Mouse (Mus musculus): ENCODE data around the gene Ppp2r5d. TPM values are rescaled to one million over a fixed set of nuclear protein-coding genes. Genes with fewer than 3 reads are reported as not detected.

Gene Ppp2r5d
- 56.1 and 59.9 TPM in 2 replicates for polyA plus RNA-seq (2015; fragmentation: Nextera tagmentation; extraction: Ambion mirVana)

GRCm38 (mm10) chr17:46704887-46705835 is at the start of gene Ppp2r5d:
Gene Ppp2r5d (minus strand): TSS chr17:46705111.
- H3K27me3 ChIP-seq (ENCODE audit: control insufficient read depth, insufficient read depth, low read length), result no peaks in the 10 kb centered on the region
- peak within 1 kb of the TSS; percentile 96 for H3K27ac ChIP-seq (ENCODE audit: low read length)
- peak within 1 kb of the TSS; percentile 88 for H3K4me3 ChIP-seq (ENCODE audit: low read length)
- no peaks in the 10 kb centered on the region for H3K36me3 ChIP-seq (ENCODE audit: control insufficient read depth, insufficient read depth)
- H3K9ac ChIP-seq (ENCODE audit: low read length), result peak within 1 kb of the TSS; percentile 91
- ATAC-seq (replicated peaks; ENCODE audit: extremely low read depth, insufficient read depth, low FRiP score), result peak; percentile 94
- peaks cover 24% of the 10 kb centered on the region for H3K4me1 ChIP-seq (ENCODE audit: control insufficient read depth, insufficient read depth, low read length)
- H3K4me2 ChIP-seq (ENCODE audit: low read depth, low read length), result peak within 1 kb of the TSS; percentile 84
- WGBS, result 1% methylated on average over 48 of the region's 48 CpGs
- no peaks in the 10 kb centered on the region for H3K9me3 ChIP-seq (replicated peaks; ENCODE audit: control insufficient read depth, low read length)

DNA sequence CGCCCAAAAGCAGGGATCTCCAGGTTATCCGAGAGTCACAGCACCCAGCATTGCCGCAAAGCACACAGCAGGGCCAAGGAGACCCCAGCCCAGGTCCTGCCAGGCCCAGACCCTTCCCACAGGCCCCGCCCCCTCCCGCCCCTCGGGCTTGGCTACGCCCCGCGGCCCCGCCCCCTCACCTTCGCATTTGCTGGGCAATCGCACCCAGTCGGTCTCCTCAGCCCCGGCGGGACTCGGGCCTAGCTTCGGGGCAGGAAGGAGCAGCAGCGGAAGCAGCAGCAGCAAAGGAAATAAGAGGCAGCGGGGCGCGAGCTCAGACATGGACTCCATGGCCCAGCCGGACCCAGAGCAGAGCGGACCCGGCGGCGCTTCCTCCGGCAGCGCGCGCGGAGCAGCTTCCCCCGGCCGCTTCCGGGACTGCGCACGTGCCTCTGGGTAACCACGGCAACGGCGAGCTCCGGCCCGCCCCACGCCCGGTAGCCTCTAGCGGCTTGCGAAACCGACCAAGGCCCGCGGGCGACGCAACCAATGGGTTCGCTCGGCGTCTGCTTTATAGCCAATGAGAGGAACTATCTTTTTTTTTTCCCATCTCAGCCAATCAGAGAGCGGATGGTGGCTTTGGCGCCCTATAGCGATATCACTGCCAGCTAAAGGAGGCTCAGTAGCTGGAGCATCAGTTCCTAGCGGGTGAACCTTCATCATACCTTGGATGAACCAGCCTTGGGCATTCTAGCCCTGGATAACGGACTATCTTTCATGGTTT is 47.1 kb upstream of the Ppp2r5d start, which contains the start of gene Cnpy3:
Gene Cnpy3 (minus strand): TSS at position 421 of the 763 bp plus-strand sequence.
- H3K4me2 ChIP-seq (ENCODE audit: low read depth, low read length), result peak within 1 kb of the TSS; percentile 69
- H3K27ac ChIP-seq (ENCODE audit: low read length), result peak within 1 kb of the TSS; percentile 90
- H3K27me3 ChIP-seq (ENCODE audit: control insufficient read depth, insufficient read depth, low read length), result no peaks in the 10 kb centered on the region
- WGBS, result under 1% methylated on average over 57 of the region's 58 CpGs
- H3K4me3 ChIP-seq (ENCODE audit: low read length), result peak within 1 kb of the TSS; percentile 88
- H3K36me3 ChIP-seq (ENCODE audit: control insufficient read depth, insufficient read depth), result no peaks in the 10 kb centered on the region
- H3K9ac ChIP-seq (ENCODE audit: low read length), result peak within 1 kb of the TSS; percentile 84
- peak; percentile 99 for ATAC-seq (replicated peaks; ENCODE audit: extremely low read depth, insufficient read depth, low FRiP score)
- no peaks in the 10 kb centered on the region for H3K9me3 ChIP-seq (replicated peaks; ENCODE audit: control insufficient read depth, low read length)
- peaks cover 9% of the 10 kb centered on the region for H3K4me1 ChIP-seq (ENCODE audit: control insufficient read depth, insufficient read depth, low read length)

GRCm38 (mm10) chr17:46751056-46751793 is 46.3 kb upstream of the Ppp2r5d start:
- Histone ChIP-seq H3K4me1 (ENCODE audit: control insufficient read depth, insufficient read depth, low read length) (peaks cover 9% of the 10 kb centered on the region), H3K27me3 (ENCODE audit: control insufficient read depth, insufficient read depth, low read length) (no peaks in the 10 kb centered on the region), H3K9ac (ENCODE audit: low read length) (peak overlapping the region; percentile 84), H3K27ac (ENCODE audit: low read length) (peak overlapping the region; percentile 90), H3K4me3 (ENCODE audit: low read length) (peak overlapping the region; percentile 88), H3K36me3 (ENCODE audit: control insufficient read depth, insufficient read depth) (no peaks in the 10 kb centered on the region), H3K9me3 (replicated peaks; ENCODE audit: control insufficient read depth, low read length) (no peaks in the 10 kb centered on the region), H3K4me2 (ENCODE audit: low read depth, low read length) (peak overlapping the region; percentile 69)
- WGBS, result 26% methylated on average over 16 of the region's 16 CpGs
- ATAC-seq (replicated peaks; ENCODE audit: extremely low read depth, insufficient read depth, low FRiP score), result peak; percentile 33; the same call in 1 of the 2 replicates

GRCm38 (mm10) chr17:46750580-46750979 is 45.7 kb upstream of the Ppp2r5d start:
- no peak for ATAC-seq (replicated peaks; ENCODE audit: extremely low read depth, insufficient read depth, low FRiP score)
- 89% methylated on average over 4 of the region's 4 CpGs for whole genome bisulfite sequencing
- Histone ChIP-seq H3K9me3 (replicated peaks; ENCODE audit: control insufficient read depth, low read length) (no peaks in the 10 kb centered on the region), H3K9ac (ENCODE audit: low read length) (peak overlapping the region; percentile 84; the same call in 1 of the 2 replicates), H3K27ac (ENCODE audit: low read length) (no peak overlapping the region), H3K4me3 (ENCODE audit: low read length) (peak overlapping the region; percentile 88), H3K4me1 (ENCODE audit: control insufficient read depth, insufficient read depth, low read length) (peaks cover 9% of the 10 kb centered on the region), H3K4me2 (ENCODE audit: low read depth, low read length) (peak overlapping the region; percentile 69), H3K36me3 (ENCODE audit: control insufficient read depth, insufficient read depth) (no peaks in the 10 kb centered on the region), H3K27me3 (ENCODE audit: control insufficient read depth, insufficient read depth, low read length) (no peaks in the 10 kb centered on the region)

- 85% methylated on average over 5 of the region's 5 CpGs for WGBS
- Histone ChIP-seq H3K27me3 (ENCODE audit: control insufficient read depth, insufficient read depth, low read length) (no peaks in the 10 kb centered on the region), H3K4me3 (ENCODE audit: low read length) (no peak overlapping the region), H3K4me1 (ENCODE audit: control insufficient read depth, insufficient read depth, low read length) (peaks cover 9% of the 10 kb centered on the region), H3K9ac (ENCODE audit: low read length) (no peak overlapping the region), H3K36me3 (ENCODE audit: control insufficient read depth, insufficient read depth) (no peaks in the 10 kb centered on the region; the same call in 1 of the 2 replicates), H3K4me2 (ENCODE audit: low read depth, low read length) (no peak overlapping the region), H3K27ac (ENCODE audit: low read length) (no peak overlapping the region), H3K9me3 (replicated peaks; ENCODE audit: control insufficient read depth, low read length) (no peaks in the 10 kb centered on the region)
- no peak for ATAC-seq (replicated peaks; ENCODE audit: extremely low read depth, insufficient read depth, low FRiP score)
Measured at GRCm38 (mm10) chr17:46749282-46749681, 44.4 kb upstream of the Ppp2r5d start.

DNA sequence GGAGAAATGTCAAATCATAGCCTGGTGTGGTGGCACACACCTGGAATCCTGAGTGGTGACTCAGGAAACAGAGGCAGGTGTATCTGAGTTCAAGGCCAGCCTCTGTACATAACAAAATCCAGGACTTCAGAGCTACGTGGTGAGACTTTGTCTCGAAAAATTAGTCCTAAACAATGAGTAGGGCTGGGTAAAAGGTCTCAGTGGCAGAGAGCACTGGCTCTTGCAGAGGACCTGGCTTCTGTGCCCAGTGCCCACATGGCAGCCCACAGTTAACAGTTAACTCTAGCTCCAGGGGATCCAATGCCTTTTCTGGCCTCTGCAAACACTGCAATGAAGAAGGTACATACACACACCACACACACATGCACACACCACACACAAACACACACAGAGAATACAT is 42.9 kb upstream of the Ppp2r5d start:
- no peak for ATAC-seq (replicated peaks; ENCODE audit: extremely low read depth, insufficient read depth, low FRiP score)
- H3K27me3 ChIP-seq (ENCODE audit: control insufficient read depth, insufficient read depth, low read length), result no peaks in the 10 kb centered on the region
- no peaks in the 10 kb centered on the region for H3K9me3 ChIP-seq (replicated peaks; ENCODE audit: control insufficient read depth, low read length)
- no peak overlapping the region for H3K27ac ChIP-seq (ENCODE audit: low read length)
- H3K4me2 ChIP-seq (ENCODE audit: low read depth, low read length), result no peak overlapping the region
- peaks cover 9% of the 10 kb centered on the region for H3K4me1 ChIP-seq (ENCODE audit: control insufficient read depth, insufficient read depth, low read length)
- peaks cover 2% of the 10 kb centered on the region; the same call in 1 of the 2 replicates for H3K36me3 ChIP-seq (ENCODE audit: control insufficient read depth, insufficient read depth)
- H3K4me3 ChIP-seq (ENCODE audit: low read length), result no peak overlapping the region
- no peak overlapping the region for H3K9ac ChIP-seq (ENCODE audit: low read length)
- 89% methylated on average over 2 of the region's 2 CpGs for WGBS

- Histone ChIP-seq H3K4me2 (ENCODE audit: low read depth, low read length) (no peak overlapping the region), H3K36me3 (ENCODE audit: control insufficient read depth, insufficient read depth) (peaks cover 2% of the 10 kb centered on the region; the same call in 1 of the 2 replicates), H3K9ac (ENCODE audit: low read length) (no peak overlapping the region), H3K4me1 (ENCODE audit: control insufficient read depth, insufficient read depth, low read length) (peaks cover 9% of the 10 kb centered on the region), H3K9me3 (replicated peaks; ENCODE audit: control insufficient read depth, low read length) (no peaks in the 10 kb centered on the region), H3K27me3 (ENCODE audit: control insufficient read depth, insufficient read depth, low read length) (no peaks in the 10 kb centered on the region), H3K4me3 (ENCODE audit: low read length) (no peak overlapping the region), H3K27ac (ENCODE audit: low read length) (no peak overlapping the region)
- WGBS, result 81% methylated on average over 8 of the region's 8 CpGs
- no peak for ATAC-seq (replicated peaks; ENCODE audit: extremely low read depth, insufficient read depth, low FRiP score)
Measured at GRCm38 (mm10) chr17:46747234-46747633, 42.3 kb upstream of the Ppp2r5d start.

DNA sequence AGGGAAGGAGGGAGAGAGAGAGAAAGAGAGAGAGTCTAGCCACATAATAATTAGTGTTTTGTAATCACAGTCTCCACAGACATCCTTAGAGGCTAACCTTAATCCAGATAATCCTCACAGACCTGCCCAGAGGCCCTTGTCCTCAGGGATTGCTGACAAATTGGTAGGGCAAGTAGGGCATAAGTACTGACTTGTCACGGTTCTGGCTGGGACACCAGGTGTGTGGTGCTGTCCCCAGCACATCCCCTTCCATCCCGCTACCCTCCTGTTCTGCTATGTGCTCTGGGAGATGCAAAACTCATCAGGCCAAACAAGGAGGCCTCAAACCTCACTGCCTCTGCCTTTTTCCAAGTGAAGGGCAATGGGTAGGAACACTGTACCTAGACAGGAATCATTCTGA is 40.6 kb upstream of the Ppp2r5d start:
- Histone ChIP-seq H3K9ac (ENCODE audit: low read length) (no peak overlapping the region), H3K4me3 (ENCODE audit: low read length) (no peak overlapping the region), H3K27ac (ENCODE audit: low read length) (no peak overlapping the region), H3K4me1 (ENCODE audit: control insufficient read depth, insufficient read depth, low read length) (peaks cover under 1% of the 10 kb centered on the region; the same call in 1 of the 2 replicates), H3K9me3 (replicated peaks; ENCODE audit: control insufficient read depth, low read length) (no peaks in the 10 kb centered on the region), H3K36me3 (ENCODE audit: control insufficient read depth, insufficient read depth) (peaks cover 4% of the 10 kb centered on the region; the same call in 1 of the 2 replicates), H3K4me2 (ENCODE audit: low read depth, low read length) (no peak overlapping the region), H3K27me3 (ENCODE audit: control insufficient read depth, insufficient read depth, low read length) (no peaks in the 10 kb centered on the region)
- 95% methylated on average over 2 of the region's 2 CpGs for WGBS
- no peak for ATAC-seq (replicated peaks; ENCODE audit: extremely low read depth, insufficient read depth, low FRiP score)
